Comparison of ENCODE assay signal across 18 mouse cellular contexts in genomic region chr1:89867847-89868246, GRCm38 (mm10).
"Had no signal": no experiment of that assay in that cellular context is flagged by ENCODE, and none has a peak within 500 bp of the region (broad histone marks: within the 10 kb centered on the region; RNA-seq: fewer than 3 reads in every experiment).

No protein-coding gene starts in this region.

- H3K27ac ChIP-seq: macrophage; midbrain, embryonic 13.5 days had no signal

- DNase-seq: lung, adult 18-20 months; lung, embryonic 14.5 days; lung, postnatal 10 days; lung, postnatal 36 days; retina, postnatal 1 day; right cerebral cortex, adult 18-20 months; right cerebral cortex, postnatal 25 days; right cerebral cortex, postnatal 4 days; spleen, adult 18-20 months; thymus, adult 18-20 months; thymus, postnatal 14 days; thymus, postnatal 36 days had no signal

- H3K9me3 ChIP-seq: megakaryocyte, embryonic 14.5 days; midbrain, embryonic 13.5 days had no signal

- H3K4me3 ChIP-seq: megakaryocyte, embryonic 14.5 days; midbrain, embryonic 13.5 days; myocyte had no signal

- H3K4me2 ChIP-seq: lung, embryonic 14.5 days; midbrain, embryonic 11.5 days; midbrain, embryonic 13.5 days had no signal

- H3K36me3 ChIP-seq: midbrain, embryonic 13.5 days had no signal

- ATAC-seq: midbrain, embryonic 13.5 days; midbrain, embryonic 16.5 days had no signal

- H3K9ac ChIP-seq: lung, embryonic 14.5 days; midbrain, embryonic 13.5 days had no signal

- H3K27me3 ChIP-seq: megakaryocyte, embryonic 14.5 days had no signal
